Mouse (Mus musculus): ENCODE measurements at regions not wholly inside any gene's neighbourhood (a gene's known extent, or its start where the extent isn't known, plus 50 kb on each side); places are given as distances from the start of the nearest gene placed in this dataset.
"Not testable (repeated sequence)": the region's sequence is repeated elsewhere in the genome, so short reads cannot be mapped to it uniquely, and the experiment has no call there.

DNA sequence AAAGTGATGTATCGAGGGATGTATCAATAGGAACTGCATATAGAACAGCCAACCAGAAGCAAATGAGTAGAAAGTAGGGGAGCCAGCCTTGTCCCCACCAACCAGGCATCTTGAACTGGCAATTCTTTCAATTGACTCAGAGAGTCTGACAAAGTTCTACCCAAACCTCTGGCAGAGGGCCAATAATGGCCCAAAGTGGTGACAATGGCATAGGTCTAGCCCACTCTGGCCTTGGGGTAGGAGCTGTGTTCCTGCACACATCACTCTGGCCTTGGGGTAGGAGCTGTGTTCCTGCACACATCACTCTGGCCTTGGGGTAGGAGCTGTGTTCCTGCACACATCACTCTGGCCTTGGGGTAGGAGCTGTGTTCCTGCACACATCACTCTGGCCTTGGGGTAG is 373.5 kb downstream of the Tcerg1l start:
- not testable (repeated sequence) for DNase-seq

DNA sequence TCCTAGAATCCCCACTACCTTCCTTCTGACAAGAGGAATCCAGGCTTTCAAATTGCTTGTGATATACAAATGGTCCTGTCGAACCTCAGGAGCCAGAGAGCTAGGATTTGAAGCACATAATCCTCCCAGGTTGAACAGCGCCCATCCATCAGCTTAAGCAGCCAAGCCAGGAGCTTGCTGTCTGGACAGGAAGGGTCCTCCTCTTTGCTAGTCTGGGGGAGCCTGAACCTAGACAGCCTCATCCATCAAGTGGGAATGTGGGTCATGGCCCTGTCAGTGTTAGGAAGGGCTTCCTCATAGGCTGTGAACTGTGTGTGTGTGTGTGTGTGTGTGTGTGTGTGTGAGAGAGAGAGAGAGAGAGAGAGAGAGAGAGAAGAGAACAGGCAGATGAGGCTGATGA is 345.8 kb downstream of the Tcerg1l start:
- DNase-seq, result no peak

DNA sequence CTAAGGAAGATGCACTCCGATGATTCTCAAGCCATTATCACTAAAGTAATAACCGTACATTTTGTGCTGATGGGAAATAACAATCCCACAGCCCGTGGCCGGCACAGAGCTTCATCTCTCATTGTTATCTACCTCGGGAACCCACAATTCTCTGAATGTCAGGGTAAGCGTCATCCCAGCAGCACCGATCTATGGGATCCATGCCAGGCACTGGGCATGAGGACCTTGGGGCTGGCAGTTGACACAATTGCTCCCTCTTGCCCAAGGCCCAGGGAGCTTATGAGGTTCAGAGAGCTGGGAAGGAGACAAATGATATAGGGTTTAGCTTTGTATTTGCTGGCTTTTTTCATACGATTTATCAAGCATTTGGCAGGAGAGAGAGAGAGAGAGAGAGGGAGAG is 342.8 kb downstream of the Tcerg1l start:
- DNase-seq, result peak; percentile 24 to 35

DNA sequence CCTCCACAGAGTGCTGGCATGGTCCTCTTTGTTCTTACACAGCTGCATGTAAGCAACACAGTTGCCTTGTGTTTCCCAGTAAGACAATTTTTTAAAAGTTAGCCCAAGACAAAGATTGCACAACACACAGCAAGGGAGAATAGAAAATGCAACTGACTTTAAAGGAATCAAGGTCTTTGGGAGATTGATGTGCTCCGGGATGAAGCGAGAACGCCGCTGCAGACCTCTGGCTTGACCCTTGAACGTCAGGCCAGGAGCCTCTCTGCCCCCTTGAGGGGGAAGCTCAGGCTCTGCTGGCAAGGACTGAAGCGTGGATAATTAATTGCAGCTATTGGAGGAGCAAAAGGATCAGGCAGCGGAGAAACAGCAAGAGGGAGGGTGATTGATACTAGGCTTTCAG is 336.4 kb downstream of the Tcerg1l start:
- no peak for DNase-seq

DNA sequence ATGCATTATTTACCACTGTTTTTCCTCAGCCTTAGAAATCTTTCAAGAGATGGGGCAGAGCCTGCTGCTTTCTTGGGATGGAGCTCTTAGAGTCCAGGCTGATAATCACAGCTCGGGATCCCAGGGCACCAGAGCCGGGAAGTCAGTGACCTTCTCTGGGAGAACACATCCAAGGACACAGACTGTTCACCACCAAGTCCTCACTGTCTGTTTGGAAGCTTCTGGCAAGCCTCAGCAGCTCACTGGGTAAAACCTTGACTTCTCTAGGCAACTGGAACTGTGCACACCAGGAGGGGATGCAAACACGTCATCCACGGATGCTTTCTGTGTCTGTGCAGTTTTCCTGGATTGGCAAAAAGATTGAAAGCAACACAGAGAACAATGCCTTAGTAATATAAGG is 330.6 kb downstream of the Tcerg1l start:
- DNase-seq, result peak; percentile 23 to 24

DNA sequence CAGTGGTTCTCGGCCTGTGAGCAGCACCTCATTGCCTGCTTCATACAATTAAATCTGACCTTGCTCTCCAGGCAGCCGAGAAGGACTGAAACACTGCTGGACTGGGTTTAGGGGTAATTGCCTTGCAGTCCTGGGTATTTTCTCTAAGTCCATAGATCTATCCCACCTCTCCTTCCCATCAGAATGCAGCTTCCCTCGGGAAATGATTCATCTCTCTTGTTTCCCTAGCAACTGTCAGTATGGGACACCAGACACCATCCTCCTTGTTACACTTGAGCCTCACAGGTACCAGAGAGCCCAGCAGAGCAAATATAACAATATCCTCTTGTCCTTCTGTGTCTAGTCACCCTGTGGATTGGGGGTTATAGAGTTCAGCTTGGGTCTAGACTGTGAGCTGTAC is 322.3 kb downstream of the Tcerg1l start:
- DNase-seq, result no peak

DNA sequence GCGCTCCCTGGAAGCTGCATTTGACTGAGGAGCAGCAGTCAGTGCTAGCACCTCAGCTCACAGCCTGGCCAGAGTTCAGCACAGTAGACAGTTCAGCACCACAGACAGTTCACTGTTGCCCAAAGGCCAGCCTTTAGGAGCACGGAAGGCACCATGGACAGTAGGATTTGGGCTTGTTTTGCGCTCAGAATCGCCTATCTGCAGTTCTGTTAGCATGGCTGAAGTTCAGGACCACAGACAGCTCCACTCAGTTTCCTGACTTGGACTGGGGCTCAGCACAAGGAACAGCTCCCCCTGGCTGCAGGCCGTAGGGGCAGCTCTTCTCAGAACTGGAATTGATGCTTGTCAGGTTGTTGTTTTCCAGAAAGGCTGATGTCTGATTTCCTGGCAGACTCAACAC is 313.6 kb downstream of the Tcerg1l start:
- peak; percentile 79 to 83 for DNase-seq

DNA sequence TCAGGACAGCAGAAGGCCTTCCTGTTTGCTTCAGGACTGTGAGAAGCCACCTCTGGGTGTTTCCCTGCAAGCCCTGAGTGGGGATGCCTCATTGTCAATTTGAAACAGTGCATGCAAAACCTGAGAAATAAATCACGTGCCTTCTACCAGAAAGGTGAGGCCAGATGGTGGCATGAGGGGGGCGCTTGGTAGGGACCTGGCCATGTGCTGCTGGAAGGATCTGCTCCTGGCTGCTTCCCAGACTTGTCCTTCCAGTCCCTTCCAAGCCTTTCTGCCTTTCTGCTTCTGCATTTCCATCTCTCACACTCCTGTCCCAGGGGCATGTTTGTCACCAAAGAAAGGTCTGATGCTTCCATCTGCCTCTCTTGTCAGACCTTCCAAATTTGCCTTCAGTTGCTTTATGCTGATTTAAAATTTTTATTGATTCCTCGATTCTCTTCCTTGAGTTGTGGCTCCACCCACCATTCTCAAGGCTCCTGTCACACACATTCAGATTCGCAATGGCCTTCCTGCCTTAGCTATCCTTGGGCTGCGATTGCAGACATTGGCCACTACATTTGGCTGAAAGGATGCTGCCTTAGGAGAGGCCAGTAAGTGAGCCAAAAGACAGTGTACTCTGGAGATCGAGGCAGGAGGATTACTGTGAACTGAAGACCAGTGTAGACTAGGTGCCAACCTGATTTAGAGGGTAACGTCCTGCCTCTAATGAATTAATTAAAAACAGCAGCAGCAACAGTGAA is 289.9 kb downstream of the Tcerg1l start:
- DNase-seq, result peak; percentile 89 to 91

DNA sequence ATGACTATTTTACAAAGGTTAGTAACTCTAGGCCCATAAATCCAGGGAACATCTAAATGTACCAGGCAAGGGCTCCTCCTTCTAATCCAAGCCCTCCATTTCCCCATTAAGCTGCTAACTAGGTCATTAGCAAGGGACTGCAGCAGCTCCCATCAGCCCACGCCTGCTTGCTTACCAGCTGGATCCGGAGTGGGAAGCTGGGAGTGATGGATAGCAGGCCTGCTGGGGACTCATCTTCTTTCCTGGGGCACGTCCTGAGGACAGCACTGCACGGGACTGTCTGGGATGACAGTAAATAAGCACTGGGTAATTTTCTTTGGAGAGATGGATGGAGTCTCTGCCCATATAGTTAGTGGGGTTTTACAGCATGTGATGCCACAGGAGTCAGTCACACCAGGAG is 276.0 kb downstream of the Tcerg1l start:
- peak in 1 of 2 experiments; percentile 17 for DNase-seq

DNA sequence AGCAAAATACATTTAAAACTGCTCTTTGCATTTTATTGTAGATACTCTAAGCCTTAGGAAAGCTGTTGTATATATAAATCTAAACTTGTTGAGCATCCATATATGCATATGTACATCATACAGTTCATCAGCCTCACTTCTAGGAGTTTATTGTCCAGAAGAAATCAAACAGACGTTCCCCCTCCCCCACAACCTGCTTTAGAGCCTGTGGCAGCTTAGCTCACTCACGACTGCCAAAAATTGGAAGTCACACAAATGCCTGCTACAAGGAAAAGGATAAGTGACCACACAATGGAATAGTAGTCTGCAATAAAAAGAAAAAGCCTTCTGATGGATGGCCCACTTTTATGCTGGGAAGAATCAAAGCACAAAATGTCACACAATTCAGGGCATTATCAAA is 267.8 kb downstream of the Tcerg1l start:
- DNase-seq, result peak; percentile 30 to 39

DNA sequence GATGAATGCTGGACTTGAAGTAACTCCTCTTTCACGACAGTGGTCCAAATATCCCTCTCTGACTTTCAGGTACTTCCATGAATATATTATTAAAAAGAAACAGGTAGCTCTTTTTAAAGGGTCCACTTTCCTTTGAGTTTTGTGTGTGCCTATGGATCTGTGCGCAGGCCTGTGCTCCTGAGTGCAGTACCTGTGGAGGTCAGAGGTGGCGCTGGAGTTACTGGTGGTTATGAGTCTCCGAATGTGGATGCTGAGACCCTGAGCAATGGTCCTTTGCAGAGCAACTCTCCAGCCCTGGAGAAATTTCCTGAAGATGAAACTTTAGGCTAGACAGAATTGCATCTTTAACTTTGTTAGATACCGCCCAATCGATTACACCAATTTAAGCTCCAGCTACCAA is 264.1 kb downstream of the Tcerg1l start:
- DNase-seq, result peak in 1 of 2 experiments; percentile 15

DNA sequence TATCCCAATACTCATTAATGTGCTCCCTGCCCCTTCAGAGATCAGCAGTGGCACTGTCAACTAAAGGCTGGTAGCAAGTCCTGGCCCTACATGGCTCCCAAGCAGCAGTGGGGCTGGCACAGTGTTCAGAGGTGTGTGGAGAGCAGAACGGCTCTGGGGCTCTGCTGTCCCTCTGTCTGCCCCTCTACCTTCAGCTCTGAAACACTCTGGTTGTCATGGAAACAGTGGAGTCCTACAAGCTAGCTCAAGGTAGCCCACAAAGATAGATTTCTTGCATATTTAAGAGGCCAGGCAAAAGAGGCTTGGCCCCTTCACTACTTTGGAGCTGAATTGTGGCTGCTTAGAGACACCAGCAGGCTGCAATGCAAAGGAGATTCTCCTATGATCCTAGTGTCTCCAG is 259.6 kb downstream of the Tcerg1l start:
- DNase-seq, result no peak

DNA sequence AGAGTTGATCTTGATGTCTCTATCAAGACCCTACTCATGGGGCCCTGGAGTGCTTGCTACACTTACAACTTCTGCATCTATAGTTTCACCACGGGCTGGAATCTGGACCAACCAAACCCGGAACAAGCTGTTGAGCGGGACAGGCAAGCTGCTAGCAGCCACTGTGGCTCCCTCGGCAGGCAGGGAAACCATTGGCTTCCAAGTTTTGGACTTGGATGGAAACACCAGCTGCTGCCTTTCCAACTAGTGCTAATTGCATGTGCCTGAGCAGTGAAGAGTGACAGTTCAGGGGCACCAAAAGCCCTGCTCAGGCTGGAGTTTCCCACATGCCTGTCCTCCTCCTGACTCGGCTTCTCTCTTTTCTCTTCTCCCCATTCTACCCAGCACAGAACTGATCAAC is 257.8 kb downstream of the Tcerg1l start:
- DNase-seq, result peak; percentile 26 to 49

DNA sequence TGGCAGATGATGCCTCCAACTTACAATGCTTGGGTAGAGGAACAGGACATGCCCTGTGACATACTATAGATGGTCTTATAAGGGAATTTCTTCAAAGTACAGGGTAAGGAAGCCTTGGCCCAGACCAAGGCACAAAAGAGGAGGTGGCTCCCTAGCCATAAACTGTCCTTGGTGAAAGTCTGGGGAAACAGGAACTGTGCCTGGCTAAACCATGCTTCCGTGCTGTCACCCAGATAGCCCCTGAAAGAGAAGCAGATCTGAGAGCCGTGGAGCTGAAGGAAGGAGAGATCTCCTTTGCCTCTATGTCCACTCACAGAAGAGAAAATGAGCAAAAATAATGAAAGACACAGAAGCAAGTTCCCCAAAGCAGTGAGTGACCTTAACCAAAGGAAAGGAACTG is 248.0 kb downstream of the Tcerg1l start:
- DNase-seq, result no peak

DNA sequence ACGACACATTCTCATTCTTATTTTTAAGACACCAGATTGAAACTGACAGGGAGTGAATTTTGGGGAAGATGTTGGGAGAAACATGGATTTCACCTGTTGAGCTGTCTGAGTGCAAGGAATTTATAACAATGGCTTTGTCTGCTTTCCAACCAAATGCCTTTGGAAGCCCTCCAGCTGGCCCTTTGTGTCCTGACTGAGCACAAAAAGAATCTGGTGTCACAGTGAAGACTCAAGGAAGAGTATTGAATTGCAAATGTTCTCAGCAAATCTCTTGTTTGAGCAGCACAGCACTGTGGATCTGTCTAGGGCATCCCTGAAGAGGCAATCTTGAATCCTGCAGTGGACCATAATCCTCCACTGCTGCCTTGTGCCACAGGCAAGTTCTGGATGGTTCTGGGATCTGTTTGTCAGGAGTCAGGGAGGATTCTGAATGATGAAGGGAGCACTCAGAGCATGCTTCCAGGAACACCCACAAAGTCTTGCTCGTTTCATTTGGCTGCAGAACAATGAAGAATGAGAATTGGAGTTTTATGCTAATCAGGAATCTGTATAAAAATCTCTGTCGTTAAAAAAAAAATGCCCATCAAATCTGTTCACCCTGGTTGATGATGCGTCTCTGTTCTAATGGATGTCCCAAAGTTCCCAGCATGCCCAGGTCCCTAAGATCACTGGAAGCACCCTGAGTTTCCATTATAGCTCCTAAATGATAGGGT is 243.9 kb downstream of the Tcerg1l start:
- peak; percentile 17 to 32 for DNase-seq
